Comparison of ENCODE assay signal across 11 mouse cellular contexts in the genomic region with DNA sequence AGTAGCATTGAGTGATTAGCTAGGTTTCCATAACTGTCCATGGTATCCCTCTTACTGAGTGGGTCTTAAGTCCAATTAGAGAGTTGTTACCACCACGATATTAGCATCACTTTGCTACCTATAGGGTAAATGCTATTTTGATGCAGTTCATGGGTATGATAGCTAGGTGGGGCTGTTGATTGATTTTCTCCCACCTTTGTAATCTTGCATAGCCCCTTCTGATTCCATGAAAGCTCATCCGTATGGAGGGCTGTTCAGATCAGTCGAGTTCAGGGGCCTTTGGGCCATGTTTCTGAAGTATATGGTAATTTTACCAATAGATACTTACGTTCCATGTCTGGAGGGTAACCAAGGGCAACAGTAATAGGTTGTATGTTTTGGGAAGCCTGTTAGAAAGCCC.
DNase-seq lines count a peak whose midpoint lies in the region; ATAC-seq and TF ChIP-seq lines count a peak whose summit lies in the region.
"Had no signal": no experiment of that assay in that cellular context is flagged by ENCODE, and none has a peak within 500 bp of the region (broad histone marks: within the 10 kb centered on the region; RNA-seq: fewer than 3 reads in every experiment).

No protein-coding gene starts in this region.

- no peak for DNase-seq in frontal cortex, postnatal 14 days (ENCODE audit: low spot score in 2 of 2)
- DNase-seq in liver, postnatal 0 days: no peak
- no peak for DNase-seq in liver, embryonic 11.5 days (ENCODE audit: low spot score)
- peak; percentile 60 to 65 for DNase-seq in cerebellum, postnatal 10 days
- DNase-seq in limb, embryonic 14.5 days (ENCODE audit: low spot score): peak; percentile 41
- DNase-seq in spleen, postnatal 10 days (ENCODE audit: low spot score in 2 of 2): no peak
- no peak for DNase-seq in gastrocnemius, postnatal 10 days
- DNase-seq: gastrocnemius, postnatal 36 days; lung, postnatal 10 days had no signal

- no peaks in the 10 kb centered on the region for H3K9me3 ChIP-seq in liver, postnatal 0 days (ENCODE audit: low read length)
- no peaks in the 10 kb centered on the region for H3K9me3 ChIP-seq in liver, embryonic 11.5 days (ENCODE audit: control insufficient read depth, low read length)
- no peaks in the 10 kb centered on the region for H3K9me3 ChIP-seq in limb, embryonic 14.5 days (ENCODE audit: control insufficient read depth, low read length)
- H3K9me3 ChIP-seq: kidney, embryonic 15.5 days had no signal

- no peak for TF ChIP-seq EP300 in liver, postnatal 0 days (IDR thresholded peaks at IDR 0.05; ENCODE audit: low read depth)

- TF ChIP-seq POLR2A in limb, embryonic 14.5 days (IDR thresholded peaks at IDR 0.05; ENCODE audit: borderline replicate concordance, extremely low read depth, insufficient read depth, insufficient read length): no peak

- no peak overlapping the region for H3K4me3 ChIP-seq in liver, postnatal 0 days (ENCODE audit: low read depth, low read length)
- no peak overlapping the region for H3K4me3 ChIP-seq in liver, embryonic 11.5 days (ENCODE audit: low read depth, low read length)
- no peak overlapping the region for H3K4me3 ChIP-seq in limb, embryonic 14.5 days (replicated peaks; ENCODE audit: low read length)
- H3K4me3 ChIP-seq: kidney, embryonic 15.5 days had no signal

- no peaks in the 10 kb centered on the region for H3K4me1 ChIP-seq in liver, postnatal 0 days (ENCODE audit: insufficient read depth)
- H3K4me1 ChIP-seq in liver, embryonic 11.5 days (replicated peaks; ENCODE audit: control insufficient read depth, insufficient read depth, low read length): no peaks in the 10 kb centered on the region
- no peaks in the 10 kb centered on the region for H3K4me1 ChIP-seq in limb, embryonic 14.5 days (ENCODE audit: control insufficient read depth, insufficient read depth, low read length)
- H3K4me1 ChIP-seq: kidney, embryonic 15.5 days had no signal

- no peaks in the 10 kb centered on the region for H3K36me3 ChIP-seq in liver, postnatal 0 days (replicated peaks; ENCODE audit: insufficient read depth, low read length)
- no peaks in the 10 kb centered on the region for H3K36me3 ChIP-seq in liver, embryonic 11.5 days (ENCODE audit: control insufficient read depth, insufficient read depth, low read length)
- no peaks in the 10 kb centered on the region for H3K36me3 ChIP-seq in limb, embryonic 14.5 days (ENCODE audit: control insufficient read depth, insufficient read depth, low read length)
- H3K36me3 ChIP-seq: kidney, embryonic 15.5 days had no signal

- TF ChIP-seq CTCF in liver, postnatal 0 days (IDR thresholded peaks at IDR 0.05; ENCODE audit: low read depth): peak; percentile 56

- peak; percentile 50; the same call in 1 of the 2 replicates for ATAC-seq in frontal cortex, adult (ENCODE audit: low TSS enrichment)
- no peak for ATAC-seq in liver, postnatal 0 days
- ATAC-seq in liver, embryonic 11.5 days (replicated peaks; ENCODE audit: low FRiP score): no peak
- ATAC-seq in limb, embryonic 14.5 days (ENCODE audit: low FRiP score, low read depth): no peak

- H3K27me3 ChIP-seq in liver, postnatal 0 days (ENCODE audit: insufficient read depth, low read length): no peaks in the 10 kb centered on the region
- no peaks in the 10 kb centered on the region for H3K27me3 ChIP-seq in liver, embryonic 11.5 days (replicated peaks; ENCODE audit: control insufficient read depth, insufficient read depth, low read length)
- no peaks in the 10 kb centered on the region for H3K27me3 ChIP-seq in limb, embryonic 14.5 days (ENCODE audit: control insufficient read depth, insufficient read depth, low read length)

- H3K27ac ChIP-seq in liver, postnatal 0 days (ENCODE audit: low read depth): no peak overlapping the region
- H3K27ac ChIP-seq in liver, embryonic 11.5 days (ENCODE audit: low read depth, low read length): no peak overlapping the region
- H3K27ac ChIP-seq in limb, embryonic 14.5 days (replicated peaks; ENCODE audit: low read depth, low read length): no peak overlapping the region
- H3K27ac ChIP-seq: kidney, embryonic 15.5 days had no signal

- H3K4me2 ChIP-seq in liver, postnatal 0 days (ENCODE audit: low read depth, low read length): no peak overlapping the region
- no peak overlapping the region for H3K4me2 ChIP-seq in liver, embryonic 11.5 days
- H3K4me2 ChIP-seq in limb, embryonic 14.5 days (replicated peaks; ENCODE audit: low read depth, low read length, severe bottlenecking): no peak overlapping the region
- H3K4me2 ChIP-seq: kidney, embryonic 15.5 days had no signal

- no peak overlapping the region for H3K9ac ChIP-seq in liver, postnatal 0 days (replicated peaks)
- no peak overlapping the region for H3K9ac ChIP-seq in liver, embryonic 11.5 days (ENCODE audit: low read depth, low read length)
- no peak overlapping the region for H3K9ac ChIP-seq in limb, embryonic 14.5 days (ENCODE audit: low read depth, low read length, severe bottlenecking)
- H3K9ac ChIP-seq: kidney, embryonic 15.5 days had no signal

- 26% methylated on average over 4 of the region's 4 CpGs for WGBS in liver, postnatal 0 days (ENCODE audit: insufficient replicate concordance)
- 41% methylated on average over 4 of the region's 4 CpGs for WGBS in liver, embryonic 11.5 days
- WGBS in limb, embryonic 14.5 days: 33% methylated on average over 4 of the region's 4 CpGs

Comparison
In these comparisons a context has a peak if more than half of its experiments do, and no peak if none do; other contexts are left out.
1. DNase-seq: peak in cerebellum, postnatal 10 days (2 of 2) and limb, embryonic 14.5 days (single experiment); none in frontal cortex, postnatal 14 days (0 of 2), liver, postnatal 0 days (single experiment), liver, embryonic 11.5 days (single experiment), spleen, postnatal 10 days (0 of 2) and gastrocnemius, postnatal 10 days (single experiment).